Mouse (Mus musculus): ENCODE data around the gene Gm44973.
"Not testable (repeated sequence)": the region's sequence is repeated elsewhere in the genome, so short reads cannot be mapped to it uniquely, and the experiment has no call there.

The Gm44973 gene

GRCm38 (mm10) chr7:5016920-5017319 lies 1.6 kb downstream of the Gm44973 start:
- DNase-seq: no peak

GRCm38 (mm10) chr7:5017352-5017751 lies 2.1 kb downstream of the Gm44973 start:
- DNase-seq: no peak

DNA sequence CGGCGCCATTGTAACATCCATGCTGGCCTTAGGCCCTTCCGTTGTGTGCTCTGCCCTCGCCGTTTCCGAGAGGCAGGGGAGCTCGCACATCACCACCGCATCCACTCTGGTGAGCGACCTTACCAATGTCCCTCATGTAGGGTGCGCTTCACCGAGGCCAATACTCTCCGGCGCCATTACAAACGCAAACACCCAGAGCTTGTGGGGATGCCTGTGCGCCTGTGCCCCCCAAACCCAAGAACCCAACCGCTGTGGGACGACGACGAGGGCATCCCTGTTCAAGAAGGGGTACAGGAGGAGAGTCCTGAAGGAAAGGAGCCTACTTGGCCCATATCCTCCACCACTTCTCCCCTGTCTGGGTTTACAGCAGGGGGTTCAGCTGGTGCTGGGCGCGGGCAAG lies 2.6 kb downstream of the Gm44973 start:
- DNase-seq: no peak

- DNase-seq: not testable (repeated sequence)
These were observed 4.3 kb downstream of the Gm44973 start for GRCm38 (mm10) chr7:5019576-5019975.

DNA sequence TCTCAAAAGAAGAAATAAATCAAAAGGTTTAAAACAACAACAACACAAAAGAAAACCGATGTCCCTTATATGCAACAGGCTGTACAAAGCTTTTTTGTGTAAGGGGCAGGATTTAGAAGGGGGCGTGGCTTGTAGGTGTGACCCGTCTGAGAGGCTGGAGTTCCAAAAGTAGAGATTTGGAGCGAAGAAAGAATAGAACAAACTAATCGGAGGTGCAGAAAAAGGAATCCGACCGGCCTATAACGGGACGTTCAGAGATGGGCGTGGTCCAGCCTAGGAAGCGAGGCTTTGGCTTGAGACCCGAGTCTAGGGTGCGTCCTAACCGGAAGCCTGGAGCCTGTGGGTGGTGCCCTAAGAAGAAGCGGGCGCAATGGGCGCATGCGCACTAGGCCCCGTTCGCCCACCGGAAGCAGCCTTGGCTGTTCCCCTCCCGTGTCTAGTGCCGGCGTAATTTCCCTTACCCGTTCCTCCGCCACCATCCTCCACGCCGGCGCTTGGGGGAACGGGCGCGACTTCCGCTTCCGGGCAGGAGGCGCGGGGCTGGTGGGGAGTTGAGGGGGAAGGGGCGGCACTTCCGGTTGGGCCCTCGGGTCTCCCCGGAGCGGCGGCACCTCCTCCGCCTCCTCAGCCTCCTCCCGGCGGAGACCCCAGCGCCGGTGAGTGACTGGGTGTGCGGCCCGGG lies 4.8 kb downstream of the Gm44973 start, which contains the start of the genes Zfp865 and Ccdc106:
Gene Zfp865 (plus strand): TSS at position 377 of the 682 bp plus-strand sequence.
Gene Ccdc106 (plus strand): TSS at position 554 of the 682 bp plus-strand sequence.
- peak; percentile 99 for DNase-seq

DNA sequence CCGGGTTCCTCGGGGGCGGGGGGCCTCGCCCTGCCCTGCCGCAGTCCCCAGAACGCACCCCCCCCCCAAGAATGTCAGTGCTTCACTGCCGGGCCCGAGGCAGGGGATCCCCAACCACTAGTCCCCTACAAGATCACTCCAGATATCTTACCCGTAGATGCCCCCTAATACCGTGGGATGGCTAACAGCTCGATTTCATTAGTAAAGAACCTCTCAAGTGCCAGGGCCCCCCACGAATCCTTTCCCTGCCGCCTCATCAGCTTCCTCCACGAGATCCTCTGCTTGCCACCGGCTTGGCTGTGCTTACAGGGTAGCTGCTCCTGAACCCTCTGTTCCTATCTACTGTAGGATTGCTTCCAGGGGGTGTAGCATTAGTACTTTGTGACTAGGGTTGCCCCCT lies 5.4 kb downstream of the Gm44973 start:
- no peak for DNase-seq

GRCm38 (mm10) chr7:5021197-5021596 lies 5.9 kb downstream of the Gm44973 start:
- no peak for DNase-seq

GRCm38 (mm10) chr7:5029543-5029942 lies 14.2 kb downstream of the Gm44973 start:
- no peak for DNase-seq

DNA sequence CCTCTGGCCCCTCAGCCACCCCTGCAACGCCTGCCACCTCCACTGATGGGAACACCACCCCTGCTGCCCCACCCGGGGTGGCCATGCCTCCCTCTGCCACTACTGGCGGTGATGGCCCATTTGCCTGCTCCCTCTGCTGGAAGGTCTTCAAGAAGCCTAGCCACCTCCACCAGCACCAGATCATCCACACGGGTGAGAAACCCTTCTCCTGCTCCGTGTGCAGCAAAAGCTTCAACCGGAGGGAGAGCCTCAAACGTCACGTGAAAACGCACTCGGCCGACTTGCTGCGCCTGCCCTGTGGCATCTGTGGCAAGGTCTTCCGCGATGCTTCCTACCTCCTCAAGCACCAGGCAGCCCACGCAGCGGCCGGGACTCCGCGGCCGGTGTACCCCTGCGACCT lies 14.7 kb downstream of the Gm44973 start:
- no peak for DNase-seq

- no peak for DNase-seq
These were observed 15.4 kb downstream of the Gm44973 start for GRCm38 (mm10) chr7:5030554-5031275.

GRCm38 (mm10) chr7:5031496-5031895 lies 16.2 kb downstream of the Gm44973 start:
- no peak for DNase-seq

- no peak for DNase-seq
These were observed 18.5 kb downstream of the Gm44973 start, which contains the start of gene 4632433K11Rik for GRCm38 (mm10) chr7:5033818-5034217. Gene 4632433K11Rik, plus strand, starts transcription at chr7:5034118.

- DNase-seq: no peak
These were observed 20.3 kb downstream of the Gm44973 start for GRCm38 (mm10) chr7:5035628-5036027.

DNA sequence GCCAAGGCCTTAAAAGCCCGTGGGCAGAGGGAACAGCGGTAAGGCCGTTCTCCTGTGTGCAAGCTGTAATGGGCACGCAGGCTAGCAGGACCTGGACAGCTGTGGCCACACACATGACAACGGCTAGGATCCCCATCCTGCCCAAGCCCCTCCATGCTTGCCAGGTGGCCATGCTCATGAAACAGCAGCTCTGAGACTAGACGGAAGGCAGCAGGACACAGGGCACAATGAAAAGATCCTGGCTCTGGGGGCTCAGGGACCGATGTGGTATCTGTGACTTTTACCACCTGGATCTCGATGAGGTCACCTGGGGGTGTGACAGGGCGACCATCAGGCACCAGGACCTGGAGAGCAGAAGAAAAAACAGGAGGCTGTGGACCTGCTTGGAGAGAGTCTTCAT lies 20.8 kb downstream of the Gm44973 start:
- DNase-seq: no peak

DNA sequence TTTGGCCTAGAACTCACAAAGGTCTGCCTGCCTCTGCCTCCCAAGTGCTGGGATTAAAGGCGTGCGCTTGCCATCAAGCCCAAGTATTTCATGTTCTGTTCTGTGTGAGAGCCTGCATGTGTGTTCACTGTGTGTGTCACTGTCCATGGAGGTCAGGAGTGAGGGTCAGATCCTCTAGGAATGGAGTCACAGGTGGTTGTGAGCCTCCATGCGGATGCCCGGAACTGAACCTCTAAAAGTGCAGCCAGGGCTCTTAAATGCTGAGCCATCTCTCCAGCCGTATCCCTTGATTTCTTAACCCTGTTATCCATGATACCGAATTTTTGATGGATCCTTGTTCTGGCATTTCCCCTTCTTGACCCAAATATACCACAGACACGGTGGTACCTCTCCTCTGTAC lies 21.7 kb downstream of the Gm44973 start:
- no peak for DNase-seq

- no peak for DNase-seq
These were observed 22.2 kb downstream of the Gm44973 start for GRCm38 (mm10) chr7:5037467-5037866.

- DNase-seq: peak; percentile 94 to 96
These were observed 22.9 kb downstream of the Gm44973 start, which contains the start of gene Zfp784 for GRCm38 (mm10) chr7:5038109-5038732. Gene Zfp784, minus strand, starts transcription at chr7:5038446.

- no peak for DNase-seq
These were observed 23.6 kb downstream of the Gm44973 start for GRCm38 (mm10) chr7:5038940-5039339.

DNA sequence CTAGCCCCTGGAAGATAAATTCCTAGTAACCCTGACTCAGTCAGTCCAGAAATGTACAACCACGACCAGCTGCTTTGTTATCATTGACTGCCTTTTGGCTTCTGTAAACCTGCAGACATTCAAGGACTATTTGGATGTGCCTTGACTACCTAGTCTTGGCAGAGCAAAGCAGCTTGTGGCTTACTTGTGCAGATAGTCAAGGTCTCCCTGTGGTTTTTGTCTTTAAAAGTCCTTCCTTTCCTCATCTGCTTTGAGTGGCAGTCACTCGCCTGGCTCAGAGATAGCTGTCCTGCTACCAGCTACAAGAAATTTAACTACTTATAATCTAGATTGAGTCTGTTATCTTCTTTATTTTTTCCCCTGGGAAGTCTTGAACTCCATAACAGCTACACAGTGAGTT lies 29.7 kb downstream of the Gm44973 start:
- no peak for DNase-seq

DNA sequence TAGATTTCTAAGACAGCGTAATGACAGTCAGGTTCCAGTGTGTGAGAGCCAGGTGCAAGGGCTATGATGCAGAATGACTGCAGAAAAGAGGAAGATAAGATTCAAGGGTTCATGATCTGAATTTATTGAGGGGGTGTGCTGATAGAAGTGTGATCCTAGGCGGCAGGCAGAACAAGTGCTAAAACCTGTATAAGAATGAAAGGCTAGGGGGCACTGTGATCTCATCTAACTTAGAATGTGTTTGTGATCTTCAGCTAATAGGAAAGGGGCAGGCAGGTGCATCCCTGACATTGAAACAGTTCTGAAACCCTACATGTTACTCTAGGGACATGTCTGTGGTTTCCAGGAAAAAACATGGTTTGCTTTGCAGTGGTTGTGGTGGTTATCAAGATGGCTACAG lies 30.8 kb downstream of the Gm44973 start:
- DNase-seq: no peak

DNA sequence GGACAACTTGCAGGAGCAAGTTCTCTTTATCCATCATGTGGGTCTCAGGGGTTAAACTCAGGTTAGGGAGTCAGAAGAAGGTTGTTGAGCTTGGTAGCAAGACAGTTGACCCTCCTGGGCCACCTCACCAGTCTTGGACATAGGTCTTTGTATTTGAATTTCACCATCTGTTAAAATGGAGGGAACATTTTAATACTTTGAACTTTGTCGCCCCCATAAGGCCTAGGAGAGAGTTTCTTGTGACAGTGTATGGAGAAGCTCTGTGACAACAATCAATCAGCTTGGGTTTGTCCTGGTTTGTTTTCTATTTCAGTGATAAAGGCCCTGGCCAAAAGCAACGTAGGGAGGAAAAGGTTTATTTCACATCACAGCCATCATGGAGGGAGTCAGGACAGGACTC lies 32.0 kb downstream of the Gm44973 start:
- peak in 1 of 2 experiments; percentile 35 for DNase-seq

DNA sequence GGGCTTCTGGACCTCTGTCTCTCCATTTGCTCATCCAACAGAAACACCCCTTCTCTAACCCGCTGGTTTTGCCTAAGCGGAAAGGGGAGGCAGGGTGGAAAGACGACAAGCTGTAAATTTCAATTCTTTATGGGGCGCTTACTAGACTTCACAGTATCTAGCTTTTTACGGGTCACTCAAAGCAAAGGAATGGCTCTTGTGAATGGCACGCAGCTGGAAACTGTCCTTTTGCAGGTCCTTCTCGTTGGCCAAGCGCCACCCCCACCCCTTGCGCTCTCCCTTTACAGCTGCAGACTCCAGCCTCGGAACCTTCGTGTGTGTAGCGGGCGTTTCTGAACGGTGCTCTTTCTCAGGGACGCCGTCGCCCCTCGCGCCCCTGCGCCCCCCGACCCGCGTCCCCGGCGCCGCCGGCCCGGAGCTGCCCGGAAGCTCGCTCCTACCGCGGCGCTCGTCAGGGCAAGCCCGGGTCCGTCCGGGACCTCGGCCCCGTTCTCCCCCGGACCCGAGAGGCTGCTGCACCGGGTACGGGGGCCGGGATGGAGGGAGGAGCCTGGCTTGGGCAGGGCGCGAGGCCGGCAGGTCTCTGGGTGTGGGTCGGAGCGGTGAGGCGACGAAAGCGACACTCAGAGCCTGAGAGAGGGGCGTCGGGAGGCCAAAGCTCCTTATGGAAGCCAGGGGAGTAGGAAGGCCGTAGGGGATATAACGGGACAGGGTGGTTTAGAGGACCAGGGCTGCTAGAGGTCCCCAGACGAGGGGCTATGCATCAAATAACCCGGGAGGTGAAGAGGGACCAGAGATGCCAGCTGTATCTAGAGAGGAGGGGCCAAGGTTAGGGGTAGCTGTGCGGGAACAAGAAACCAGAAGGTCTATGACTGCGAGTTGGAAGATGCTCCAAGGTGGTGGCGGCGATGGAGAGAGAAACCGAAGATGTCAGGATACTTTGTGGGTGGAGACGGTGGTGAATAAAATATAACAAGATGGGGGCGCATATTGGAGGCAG lies 36.2 kb downstream of the Gm44973 start, which contains the start of gene Zfp580:
Gene Zfp580 (plus strand): TSS at position 346 of the 1,000 bp plus-strand sequence.
- DNase-seq: peak; percentile 60 to 69
